Mouse (Mus musculus): ENCODE data around the gene 4930432K21Rik.

4930432K21Rik gene

GRCm38 (mm10) chr8:84193161-84193560 lies 45.3 kb downstream of the 4930432K21Rik start:
- no peak for DNase-seq

GRCm38 (mm10) chr8:84193566-84193965 lies 45.7 kb downstream of the 4930432K21Rik start:
- no peak for DNase-seq

- no peak for DNase-seq
Observed at GRCm38 (mm10) chr8:84194224-84194743, 46.5 kb downstream of the 4930432K21Rik start.

- DNase-seq, result peak; percentile 25 to 27
Observed at GRCm38 (mm10) chr8:84197141-84197921, 49.5 kb downstream of the 4930432K21Rik start.

- peak; percentile 37 to 46 for DNase-seq
Observed at GRCm38 (mm10) chr8:84197922-84198774, 50.3 kb downstream of the 4930432K21Rik start.

GRCm38 (mm10) chr8:84198871-84199270 lies 51.0 kb downstream of the 4930432K21Rik start:
- no peak for DNase-seq

- DNase-seq, result no peak
Observed at GRCm38 (mm10) chr8:84199348-84200125, 51.7 kb downstream of the 4930432K21Rik start.

GRCm38 (mm10) chr8:84200126-84200555 lies 52.3 kb downstream of the 4930432K21Rik start:
- DNase-seq, result no peak

GRCm38 (mm10) chr8:84200652-84201544 lies 53.1 kb downstream of the 4930432K21Rik start:
- DNase-seq, result peak in 1 of 2 experiments; percentile 25

- DNase-seq, result no peak
Observed at GRCm38 (mm10) chr8:84201545-84202245, 53.9 kb downstream of the 4930432K21Rik start.

GRCm38 (mm10) chr8:84202466-84202865 lies 54.6 kb downstream of the 4930432K21Rik start:
- DNase-seq, result no peak

GRCm38 (mm10) chr8:84202938-84203917 lies 55.4 kb downstream of the 4930432K21Rik start:
- DNase-seq, result peak in 1 of 2 experiments; percentile 40

- DNase-seq, result no peak
Observed at GRCm38 (mm10) chr8:84203975-84204772, 56.3 kb downstream of the 4930432K21Rik start.

- DNase-seq, result no peak
Observed at GRCm38 (mm10) chr8:84205073-84205472, 57.2 kb downstream of the 4930432K21Rik start.

- DNase-seq, result no peak
Observed at GRCm38 (mm10) chr8:84206666-84207065, 58.8 kb downstream of the 4930432K21Rik start.

GRCm38 (mm10) chr8:84207811-84208210 lies 60.0 kb downstream of the 4930432K21Rik start:
- DNase-seq, result no peak

- no peak for DNase-seq
Observed at GRCm38 (mm10) chr8:84208381-84209380, 60.9 kb downstream of the 4930432K21Rik start.

All from cerebellum, postnatal 36 days (tissue).